Mouse (Mus musculus) monocyte, adult 5-6 weeks (primary cell): ENCODE measurements around the gene Gng12. TPM values are rescaled to one million over a fixed set of nuclear protein-coding genes. Genes with fewer than 3 reads are reported as not detected.
"Not testable (repeated sequence)": the region's sequence is repeated elsewhere in the genome, so short reads cannot be mapped to it uniquely, and the experiment has no call there.

Experiments used
- ATAC-seq: fragments of 153-309, 156-312 bp; replicated peaks from 2 replicates; pipeline ENCODE4 v1.8.0; 2017; ENCODE audit warnings: mild to moderate bottlenecking; ENCODE audit not compliant: low TSS enrichment, insufficient number of reproducible peaks, severe bottlenecking, poor library complexity, low FRiP score
- total RNA-seq: library from RNA; stranded (forward); fragments of 200-1000, 200-491, 200-594 nt; gene quantifications from 3 replicates; pipeline ENCODE4 v1.2.3, GENCODE M21; 2017

The Gng12 gene
- total RNA-seq = 10.5 to 20.8 TPM (median 19.7 TPM) in 3 replicates

DNA sequence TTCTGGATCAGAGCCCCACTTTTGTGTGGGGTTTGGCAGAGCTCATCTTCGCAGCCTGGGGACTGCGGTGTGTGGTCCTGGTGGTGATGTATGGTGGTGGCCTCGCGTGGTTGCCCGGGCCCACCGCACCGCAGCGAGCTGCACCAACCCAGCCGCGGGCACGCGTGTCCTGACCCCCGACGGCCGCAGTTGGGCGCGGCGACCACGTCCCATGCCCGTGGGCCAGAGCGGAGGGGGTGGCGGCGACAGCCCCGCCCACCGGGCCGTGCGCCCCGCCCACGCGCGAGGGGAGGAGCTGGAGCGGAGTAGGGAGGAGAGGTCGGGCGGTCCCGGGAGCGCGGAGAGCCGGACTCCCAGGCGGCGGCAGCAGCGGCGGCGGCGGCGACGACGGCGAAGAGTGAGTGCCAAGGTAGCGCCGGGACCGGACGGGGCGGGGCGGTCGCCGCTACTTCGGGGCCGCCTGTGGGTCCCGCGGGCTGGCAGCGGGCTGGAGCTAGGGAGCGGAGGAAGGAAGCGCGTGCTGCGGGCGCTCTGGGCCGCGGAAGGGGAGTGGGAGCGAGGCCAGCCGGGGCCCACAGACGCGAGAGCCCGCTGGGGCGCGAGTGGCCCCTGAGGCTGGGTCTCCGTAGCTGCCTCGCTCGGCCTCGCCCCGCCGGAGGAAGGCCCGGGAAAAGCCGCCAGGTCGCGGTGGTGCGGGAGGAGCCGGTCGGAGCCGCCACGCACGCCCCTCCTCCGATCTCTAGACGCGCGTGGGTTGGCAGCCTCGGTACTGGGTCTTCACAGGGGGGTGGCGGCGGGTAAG lies at the start of gene Gng12:
Gng12 (plus strand) TSS at position 279 of the 802 bp plus-strand sequence.
- peak; percentile 54 for ATAC-seq

DNA sequence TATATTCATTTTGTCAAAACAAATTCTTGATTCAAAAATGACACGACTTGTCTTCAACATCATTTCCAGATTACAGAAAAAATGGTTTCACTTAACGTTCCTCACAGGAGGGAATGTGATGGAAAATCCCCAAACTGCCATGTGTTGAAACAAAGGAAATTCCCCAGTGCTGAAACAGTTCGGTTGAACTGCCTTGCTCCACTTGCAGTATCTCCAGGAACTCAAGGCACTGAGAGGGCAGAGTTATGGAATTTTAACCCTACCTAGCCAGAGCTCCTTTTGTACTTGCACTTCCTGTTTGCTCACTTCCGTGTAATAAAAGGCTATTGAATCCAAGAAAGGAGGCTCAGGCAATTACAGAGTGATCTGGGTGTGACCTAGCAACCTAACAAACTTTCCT lies 47.3 kb upstream of the Gng12 start:
- ATAC-seq = no peak

DNA sequence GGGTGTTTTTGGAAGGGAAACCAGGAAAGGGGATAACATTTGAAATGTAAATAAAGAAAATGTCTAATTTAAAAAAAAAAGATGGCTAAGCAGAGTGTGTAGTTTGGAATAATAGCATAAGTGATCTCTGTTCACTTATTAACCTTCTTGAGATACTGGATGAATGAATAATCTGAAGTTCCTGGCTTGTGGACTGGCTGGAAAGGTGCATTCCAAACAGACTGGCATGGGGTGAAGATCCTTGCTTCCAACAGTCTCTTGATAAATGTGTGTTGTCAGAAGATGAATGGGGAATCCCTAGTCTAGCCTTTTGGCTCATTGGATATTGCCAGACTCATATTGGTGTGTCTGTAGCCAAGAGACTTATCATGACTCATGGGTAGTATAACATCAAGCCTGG lies 40.0 kb upstream of the Gng12 start:
- no peak for ATAC-seq

DNA sequence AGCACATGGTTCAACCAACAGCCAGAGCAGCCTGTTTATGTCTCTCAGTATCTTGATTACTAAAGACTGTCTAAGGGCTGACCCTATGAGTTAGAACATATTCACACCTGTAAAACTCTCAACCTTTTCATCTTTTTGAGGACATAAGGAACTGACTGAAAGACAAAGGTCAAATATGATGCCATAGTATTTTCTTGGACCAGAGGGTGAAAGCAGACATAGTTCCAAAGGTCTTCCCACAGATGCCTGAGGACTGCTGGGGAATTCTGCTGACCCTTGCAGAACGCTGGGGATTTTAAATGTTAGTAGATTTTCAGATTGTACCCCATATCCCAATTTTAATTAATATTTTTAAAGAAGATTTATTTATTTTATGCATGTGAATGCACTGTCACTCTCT lies 37.8 kb upstream of the Gng12 start:
- no peak for ATAC-seq

DNA sequence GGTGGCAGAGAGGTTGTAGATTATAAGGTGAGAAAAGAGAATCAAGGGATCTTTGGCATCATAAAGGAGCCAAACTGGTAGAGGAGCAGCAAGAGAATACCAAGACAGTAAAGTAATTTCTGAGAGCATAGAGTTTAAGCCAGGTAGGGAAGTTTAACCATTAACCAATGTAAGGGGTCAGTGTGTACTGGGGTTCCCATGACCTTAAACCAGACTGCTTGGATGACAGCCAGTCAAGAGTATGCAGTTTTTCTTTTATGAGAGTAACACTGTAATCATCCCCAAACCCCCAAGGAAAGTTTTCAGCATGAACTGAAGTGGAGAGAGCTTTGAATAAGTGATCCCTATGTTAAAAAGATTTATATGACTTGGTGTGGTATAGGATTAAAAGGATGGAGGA lies 36.8 kb upstream of the Gng12 start:
- no peak for ATAC-seq

DNA sequence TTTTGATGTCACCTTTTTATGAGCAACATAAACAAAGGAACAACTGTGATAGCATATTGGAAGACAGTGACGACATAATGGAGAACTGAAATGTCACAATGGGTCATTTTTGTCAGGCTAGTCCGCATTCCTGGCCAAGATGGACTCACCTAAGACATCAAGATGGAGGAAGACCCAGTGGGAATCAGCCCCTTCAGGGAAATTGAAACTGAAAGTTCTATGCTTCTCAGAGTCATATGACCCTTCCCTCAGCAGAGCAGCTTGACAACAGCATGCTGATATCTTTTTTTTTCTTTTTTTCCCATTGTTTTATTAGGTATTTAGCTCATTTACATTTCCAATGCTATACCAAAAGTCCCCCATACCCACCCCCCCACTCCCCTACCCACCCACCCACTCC lies 31.7 kb upstream of the Gng12 start:
- no peak for ATAC-seq

DNA sequence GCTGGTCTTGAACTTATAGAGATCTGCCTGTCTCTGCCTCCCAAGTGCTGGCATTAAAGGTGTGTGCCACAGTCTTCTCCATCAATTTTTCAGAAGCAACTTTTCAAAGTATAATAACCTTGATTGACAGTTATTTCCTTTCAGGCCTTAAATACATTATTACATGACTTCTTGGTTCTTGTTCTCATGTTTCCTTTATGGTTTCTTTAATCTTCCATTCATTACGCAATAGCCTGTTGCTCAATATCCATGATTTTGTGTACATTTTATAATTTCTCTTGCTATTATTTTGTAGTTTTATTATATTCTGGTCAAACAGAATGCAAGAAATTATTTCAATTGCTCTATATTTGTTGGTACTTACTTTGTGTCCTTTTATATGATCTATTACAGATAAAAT lies 29.9 kb upstream of the Gng12 start:
- no peak for ATAC-seq

DNA sequence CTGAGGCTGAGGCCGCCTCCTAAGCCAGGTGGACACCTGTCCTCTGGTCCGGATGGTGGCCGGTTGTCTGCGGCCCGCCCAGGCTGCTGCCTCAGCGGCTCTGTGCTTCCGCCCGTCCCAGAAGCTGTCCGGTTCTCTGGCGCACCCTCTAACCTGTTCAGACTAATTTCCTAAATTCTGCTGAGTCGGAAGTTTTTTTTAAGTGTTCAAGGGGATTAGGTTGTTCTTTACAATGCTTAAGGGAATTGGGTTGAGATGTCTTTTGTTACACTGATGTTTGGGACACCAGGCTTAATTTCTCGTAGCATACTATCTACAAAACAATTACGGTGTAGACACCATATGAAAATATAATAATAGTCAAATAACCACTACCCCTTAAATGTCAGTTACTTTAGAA lies 19.1 kb upstream of the Gng12 start:
- not testable (repeated sequence) for ATAC-seq

DNA sequence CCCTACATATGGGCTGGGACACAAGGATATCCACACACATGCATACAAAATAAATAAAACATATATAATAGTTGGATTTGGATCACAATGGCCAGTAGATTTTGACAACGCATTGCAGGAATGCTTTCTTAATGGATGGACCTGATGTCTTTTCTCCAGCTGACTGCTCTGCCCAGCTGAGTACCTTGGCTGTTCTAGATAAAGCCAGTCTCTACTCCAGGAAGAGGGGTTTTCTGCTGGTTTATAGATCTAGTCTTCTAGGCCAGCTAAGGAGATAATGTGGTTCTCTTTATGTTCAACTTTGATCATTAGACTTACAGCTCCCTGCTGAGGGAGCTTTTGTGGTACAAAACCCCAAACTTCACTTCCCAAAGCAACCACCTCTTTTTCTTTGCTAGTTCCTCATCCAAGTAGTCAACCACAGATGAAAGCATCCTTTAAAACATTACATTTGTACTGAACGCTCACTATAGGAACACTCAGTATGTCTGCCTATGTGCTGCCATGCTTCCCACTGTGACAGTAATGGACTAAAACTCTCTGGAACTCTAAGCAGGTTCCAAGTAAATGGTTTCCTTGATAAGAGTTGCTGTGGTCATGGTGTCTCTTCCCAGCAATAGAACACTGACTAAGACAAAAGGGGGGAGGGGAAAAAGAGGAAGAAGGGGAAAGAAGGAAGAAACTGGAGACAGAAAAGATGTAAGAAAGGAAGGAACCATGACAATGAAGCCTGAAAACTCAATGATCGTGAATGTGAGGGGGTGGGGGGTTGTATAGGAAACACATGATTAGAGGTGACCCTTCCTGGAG lies 5.6 kb upstream of the Gng12 start:
- no peak for ATAC-seq

DNA sequence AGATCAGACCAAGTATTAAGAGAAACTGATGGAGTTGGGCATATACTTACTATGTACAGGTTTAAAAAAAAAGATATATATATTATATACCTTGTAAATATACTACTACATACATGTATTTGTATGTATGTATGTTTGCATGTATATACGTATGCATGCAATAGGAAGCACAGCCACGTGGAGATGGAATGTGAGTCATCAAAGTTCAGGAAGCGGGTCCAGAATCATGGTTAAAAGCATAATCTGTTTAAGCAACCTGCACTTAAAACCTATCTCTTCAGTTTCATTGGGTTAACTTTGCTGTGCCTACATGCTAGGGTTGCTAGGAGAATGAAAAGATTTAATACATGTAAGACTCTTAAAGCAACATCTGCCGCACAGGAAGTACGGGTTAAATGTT lies 2.2 kb upstream of the Gng12 start:
- no peak for ATAC-seq

DNA sequence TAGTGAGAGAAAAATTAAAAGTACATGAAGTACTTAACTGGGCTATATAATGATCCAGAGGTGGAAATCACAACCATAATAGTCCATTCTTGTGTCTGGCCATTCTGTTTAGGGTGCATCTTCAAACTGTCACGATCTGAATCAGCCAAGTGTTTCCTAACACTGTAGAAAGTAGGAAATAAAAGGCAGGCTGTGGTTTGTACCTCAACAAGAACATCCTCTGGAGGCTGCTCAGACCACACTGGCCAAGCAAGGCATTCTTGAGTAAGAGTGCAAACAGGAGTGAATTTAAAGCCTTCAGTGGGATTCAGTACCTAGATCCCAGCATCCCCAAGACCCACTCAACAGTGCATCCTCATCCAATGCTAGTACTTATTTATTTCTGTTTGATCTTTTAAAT lies 1.2 kb upstream of the Gng12 start:
- no peak for ATAC-seq

DNA sequence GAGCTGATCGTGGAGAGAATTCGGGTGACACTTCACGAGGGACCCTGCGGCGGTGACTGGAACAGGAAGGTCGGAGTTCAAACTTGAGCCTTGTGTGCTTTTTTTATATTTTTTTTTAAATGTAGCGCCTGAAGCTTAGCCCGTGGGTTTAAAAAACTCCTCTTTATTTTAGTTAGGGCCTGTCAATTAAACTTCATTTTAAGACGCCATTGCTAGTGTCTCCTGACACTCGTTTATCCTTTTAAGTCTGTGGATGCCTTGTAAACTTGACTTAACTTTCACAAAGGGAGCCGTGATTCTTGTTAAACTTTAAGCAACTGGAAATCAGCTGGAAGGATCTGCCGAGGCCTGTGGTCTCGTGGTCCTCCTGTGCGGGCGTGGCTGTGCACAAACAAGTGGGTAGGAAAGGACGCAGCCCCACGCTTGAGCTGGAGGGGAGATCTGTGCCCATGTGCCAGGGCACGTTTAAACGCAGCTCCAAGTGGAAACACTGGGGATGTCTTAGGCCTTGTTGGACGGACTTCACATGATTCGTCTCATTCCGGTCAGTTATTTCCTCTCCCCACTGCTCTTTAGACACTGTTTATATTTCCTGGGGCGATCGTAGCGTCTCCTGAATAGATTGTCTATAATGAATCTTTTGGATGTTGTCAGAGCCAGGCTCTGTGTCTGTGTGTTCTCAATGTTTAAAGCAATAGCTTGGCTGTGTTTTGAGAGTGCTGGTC lies 886 bp downstream of the Gng12 start:
- 0 out of 2 replicates have a peak, but pooled peaks have one; percentile 14 for ATAC-seq

DNA sequence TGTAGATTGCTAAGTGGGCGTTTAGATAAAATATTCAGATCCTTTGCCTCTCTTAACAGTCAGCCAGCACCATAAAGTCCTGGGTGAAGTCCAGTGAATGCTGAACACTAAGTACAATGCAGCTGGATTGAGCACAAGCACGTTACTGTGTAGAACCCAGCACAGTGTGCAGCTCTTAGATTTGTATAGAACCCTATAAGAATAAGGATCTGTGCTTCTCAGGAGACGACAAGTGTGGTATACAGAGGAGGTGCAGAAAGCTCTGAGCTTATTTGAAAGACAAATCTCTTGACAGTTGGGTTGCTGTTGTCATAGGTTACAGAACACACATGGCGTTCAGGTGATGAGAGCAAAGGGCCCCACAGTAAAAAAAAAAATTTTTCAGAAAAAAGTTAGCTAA lies 1.8 kb downstream of the Gng12 start:
- ATAC-seq = no peak

DNA sequence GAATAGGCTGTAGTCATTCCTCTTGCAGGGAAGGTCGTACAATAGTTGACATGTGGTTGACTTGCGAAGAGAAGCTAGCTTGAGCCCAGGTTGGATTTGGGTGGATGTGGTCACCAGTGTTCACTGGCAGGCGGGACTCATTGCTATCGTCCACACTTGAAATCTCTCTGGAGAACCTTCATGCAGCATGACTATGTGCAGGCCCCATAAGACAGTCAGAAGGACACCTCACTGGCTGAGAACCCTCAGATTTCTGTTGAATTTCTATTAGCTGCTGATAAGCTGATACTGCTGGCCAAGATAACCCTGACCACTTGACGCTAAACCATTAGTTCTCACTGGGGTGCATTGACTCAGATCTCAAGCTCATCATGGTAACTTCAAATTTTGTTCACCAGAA lies 5.7 kb downstream of the Gng12 start:
- no peak for ATAC-seq

DNA sequence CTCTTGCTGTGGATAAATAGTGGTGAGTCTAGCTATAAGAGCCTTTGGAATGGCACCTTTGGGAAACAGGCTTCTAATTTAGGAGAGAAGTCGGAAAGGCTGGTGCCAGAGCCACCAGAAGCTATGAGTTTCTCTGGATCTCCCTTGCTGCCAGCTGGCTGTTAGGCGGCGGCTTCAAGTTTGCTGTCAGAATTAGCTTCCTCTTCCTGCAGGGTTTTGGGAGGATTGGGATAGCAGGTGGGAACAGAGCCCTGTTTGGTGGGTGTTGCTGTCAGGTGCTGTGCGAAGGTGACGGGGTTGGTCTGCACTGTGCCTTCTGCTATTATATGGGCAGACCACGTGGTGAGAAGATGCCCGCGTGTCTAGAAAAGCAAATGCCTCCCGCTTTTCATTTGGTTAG lies 7.0 kb downstream of the Gng12 start:
- ATAC-seq = no peak

DNA sequence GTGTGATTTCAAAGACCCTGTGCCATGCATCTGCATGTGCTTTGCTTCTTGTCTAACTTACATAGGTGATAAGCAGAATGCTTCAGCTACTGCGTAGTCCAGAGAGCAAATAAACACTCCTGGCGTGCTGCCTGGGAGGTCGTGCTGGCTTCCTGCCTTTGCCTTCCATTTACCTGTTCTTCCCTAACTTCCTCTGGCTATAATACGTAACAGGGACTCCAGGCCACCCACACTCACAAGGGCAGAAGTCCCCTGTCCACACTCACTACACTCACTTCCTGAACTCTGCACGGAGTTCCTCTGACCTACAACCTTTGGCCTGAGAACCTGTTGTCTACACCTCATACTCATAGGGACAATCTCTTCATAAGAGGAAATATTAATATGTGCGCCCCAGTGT lies 7.5 kb downstream of the Gng12 start:
- no peak for ATAC-seq

DNA sequence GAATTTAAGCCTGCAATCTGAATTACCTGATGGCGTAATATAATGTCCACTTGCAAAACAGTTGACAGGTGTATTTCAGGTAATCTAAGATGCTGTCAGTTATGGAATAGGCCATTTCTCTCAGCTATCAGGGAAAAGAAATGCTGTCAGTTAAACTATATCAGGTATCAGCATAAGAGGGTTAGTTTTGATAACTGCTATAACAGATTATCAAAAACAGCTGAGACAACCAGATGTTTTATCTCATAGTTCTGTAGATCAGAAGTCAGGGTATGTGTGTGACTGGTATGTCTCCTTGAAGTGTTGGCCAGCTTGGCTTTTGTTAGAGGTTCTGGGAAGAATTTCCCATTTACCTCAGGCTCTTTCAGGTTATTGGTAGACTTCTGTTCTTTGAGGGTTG lies 10.0 kb downstream of the Gng12 start:
- no peak for ATAC-seq

DNA sequence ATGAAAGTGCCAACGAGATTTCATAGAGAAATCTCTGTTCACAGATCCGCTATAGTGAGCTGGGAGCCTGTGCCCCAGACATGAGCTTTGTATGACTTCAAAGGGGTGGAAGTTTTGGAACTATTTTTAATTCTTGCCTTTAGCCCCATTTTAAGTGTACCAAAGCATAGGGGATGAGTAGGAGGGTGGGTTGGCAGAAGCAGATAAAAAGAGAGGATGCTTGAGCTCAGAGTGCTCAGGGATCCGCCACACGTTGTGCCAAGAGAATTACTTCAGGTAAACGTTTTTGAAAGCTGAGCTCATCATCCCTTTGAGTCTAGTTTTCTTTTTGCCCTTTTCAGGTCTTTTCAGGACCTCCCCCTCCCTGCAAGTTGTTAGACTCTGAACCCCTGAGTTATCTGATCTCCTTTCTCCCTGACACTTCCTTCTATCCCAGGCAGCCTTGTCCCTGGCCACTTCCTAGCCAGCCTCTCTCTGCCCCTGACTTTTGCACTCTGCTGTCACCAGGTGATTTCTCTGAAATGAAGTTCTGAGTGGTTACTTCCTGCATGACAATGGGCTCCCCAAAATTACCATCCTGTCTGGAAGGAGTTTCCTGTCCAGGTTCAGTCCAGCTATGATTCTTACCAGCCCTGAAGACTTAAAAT lies 12.3 kb downstream of the Gng12 start:
- no peak for ATAC-seq
